Mouse (Mus musculus) embryonic facial prominence, embryonic 10.5 days (tissue): Measurements from ENCODE around the gene Ccl28. TPM values are rescaled to one million over a fixed set of nuclear protein-coding genes. Genes with fewer than 3 reads are reported as not detected.
"Not testable (repeated sequence)": the region's sequence is repeated elsewhere in the genome, so short reads cannot be mapped to it uniquely, and the experiment has no call there.

Experiments used
- DNase-seq: peaks from one replicate; pipeline ENCODE4 v3.0.0-alpha.2; 2017; ENCODE audit warnings: low spot score
- H3K27ac ChIP-seq: fragments of 300-500 bp; sonication (generic); replicated peaks from 2 replicates; pipeline ENCODE4 v1.5.1; 2016; ENCODE audit warnings: mild to moderate bottlenecking
- H3K27me3 ChIP-seq: fragments of 300-500 bp; sonication (generic); replicated peaks from 2 replicates; pipeline ENCODE4 v1.6.1; 2016; ENCODE audit warnings: low read depth, mild to moderate bottlenecking; ENCODE audit not compliant: poor library complexity, severe bottlenecking
- H3K36me3 ChIP-seq: fragments of 300-500 bp; sonication (generic); replicated peaks from 2 replicates; pipeline ENCODE4 v1.6.1; 2016; ENCODE audit warnings: mild to moderate bottlenecking, moderate library complexity
- H3K4me1 ChIP-seq: fragments of 300-500 bp; sonication (generic); 2 replicates; pipeline ENCODE4 v1.6.1; 2016
- H3K4me3 ChIP-seq: fragments of 300-500 bp; sonication (generic); 2 replicates; pipeline ENCODE4 v1.5.1; 2016; ENCODE audit warnings: mild to moderate bottlenecking, moderate library complexity
- H3K9me3 ChIP-seq: fragments of 300-500 bp; sonication (generic); 2 replicates; pipeline ENCODE4 v1.6.1; 2016; ENCODE audit warnings: mild to moderate bottlenecking
- WGBS: fragments of 180-500 bp; shearing (Covaris S2); methylation state at CpG from one replicate; pipeline ENCODE4 v1.1.7; 2016; 5-methylcytosine and 5-hydroxymethylcytosine counted together
- polyA plus RNA-seq: library from polyadenylated mRNA; unstranded; fragments of >200 nt; fragmentation: Nextera tagmentation; extraction: Ambion mirVana; gene quantifications from 2 replicates; pipeline ENCODE4 v1.2.1, GENCODE M21; 2016

Ccl28 gene
- polyA plus RNA-seq: 0.10 TPM in 1 of 2 replicates, not detected in the other

GRCm38 (mm10) chr13:119623634-119624033 is at the start of gene Ccl28:
Ccl28 (plus strand) TSS chr13:119623819.
- Histone ChIP-seq H3K36me3 (no peaks in the 10 kb centered on the region), H3K4me3 (no peak within 1 kb of the TSS), H3K27ac (no peak within 1 kb of the TSS), H3K27me3 (no peaks in the 10 kb centered on the region), H3K9me3 (0 out of 2 replicates have a peak, but pooled peaks cover 7% of the 10 kb centered on the region), H3K4me1 (no peaks in the 10 kb centered on the region)
- WGBS: 87% methylated on average over 6 of the region's 6 CpGs
- DNase-seq: no peak

GRCm38 (mm10) chr13:119596321-119597211 is 27.1 kb upstream of the Ccl28 start:
- not testable (repeated sequence) for H3K27ac ChIP-seq, H3K27me3 ChIP-seq, H3K36me3 ChIP-seq, H3K4me1 ChIP-seq, H3K4me3 ChIP-seq
- peak; percentile 74 for DNase-seq
- 74% methylated on average over 16 of the region's 16 CpGs for WGBS
- peaks cover 27% of the 10 kb centered on the region for H3K9me3 ChIP-seq

GRCm38 (mm10) chr13:119598466-119598865 is 25.2 kb upstream of the Ccl28 start:
- not testable (repeated sequence) for H3K36me3 ChIP-seq, H3K4me3 ChIP-seq
- peak; percentile 20 for DNase-seq

GRCm38 (mm10) chr13:119599066-119599465 is 24.6 kb upstream of the Ccl28 start:
- not testable (repeated sequence) for H3K36me3 ChIP-seq, H3K27ac ChIP-seq, DNase-seq, H3K4me1 ChIP-seq, H3K4me3 ChIP-seq, H3K27me3 ChIP-seq
- WGBS: 84% methylated on average over 12 of the region's 12 CpGs
- peaks cover 36% of the 10 kb centered on the region for H3K9me3 ChIP-seq

More at GRCm38 (mm10) chr13:119598466-119598865, 25.2 kb upstream of the Ccl28 start:
- H3K4me1 ChIP-seq, H3K27ac ChIP-seq, H3K27me3 ChIP-seq: not testable (repeated sequence)
- peaks cover 31% of the 10 kb centered on the region for H3K9me3 ChIP-seq

- not testable (repeated sequence) for H3K4me3 ChIP-seq, H3K27ac ChIP-seq, H3K27me3 ChIP-seq, H3K4me1 ChIP-seq, DNase-seq, H3K36me3 ChIP-seq
- whole genome bisulfite sequencing: 71% methylated on average over 2 of the region's 2 CpGs
- H3K9me3 ChIP-seq: peaks cover 39% of the 10 kb centered on the region
Observed at GRCm38 (mm10) chr13:119599498-119599897, 24.1 kb upstream of the Ccl28 start.

GRCm38 (mm10) chr13:119600166-119600565 is 23.5 kb upstream of the Ccl28 start:
- H3K4me3 ChIP-seq, H3K36me3 ChIP-seq, H3K27ac ChIP-seq, H3K4me1 ChIP-seq, H3K27me3 ChIP-seq: not testable (repeated sequence)
- peaks cover 42% of the 10 kb centered on the region for H3K9me3 ChIP-seq
- peak; percentile 76 for DNase-seq

- DNase-seq: peak; percentile 79
- peaks cover 27% of the 10 kb centered on the region for H3K9me3 ChIP-seq
- not testable (repeated sequence) for H3K27me3 ChIP-seq, H3K27ac ChIP-seq, H3K36me3 ChIP-seq, H3K4me3 ChIP-seq, H3K4me1 ChIP-seq
- WGBS: 64% methylated on average over 13 of the region's 13 CpGs
Observed at GRCm38 (mm10) chr13:119602688-119603331, 20.8 kb upstream of the Ccl28 start.

GRCm38 (mm10) chr13:119603890-119604289 is 19.7 kb upstream of the Ccl28 start:
- not testable (repeated sequence) for H3K27me3 ChIP-seq, H3K4me3 ChIP-seq, H3K27ac ChIP-seq, H3K36me3 ChIP-seq, H3K4me1 ChIP-seq
- DNase-seq: peak; percentile 15
- WGBS: 94% methylated on average over 8 of the region's 8 CpGs
- peaks cover 21% of the 10 kb centered on the region for H3K9me3 ChIP-seq

- WGBS: 92% methylated on average over 8 of the region's 9 CpGs
- not testable (repeated sequence) for DNase-seq
- H3K9me3 ChIP-seq: peaks cover 17% of the 10 kb centered on the region
Observed at GRCm38 (mm10) chr13:119604322-119604721, 19.3 kb upstream of the Ccl28 start.

GRCm38 (mm10) chr13:119618841-119619240 is 4.8 kb upstream of the Ccl28 start:
- Histone ChIP-seq H3K27me3 (no peaks in the 10 kb centered on the region), H3K4me1 (no peaks in the 10 kb centered on the region), H3K36me3 (no peaks in the 10 kb centered on the region), H3K27ac (no peak overlapping the region), H3K4me3 (no peak overlapping the region), H3K9me3 (0 out of 2 replicates have a peak, but pooled peaks cover 4% of the 10 kb centered on the region)
- no peak for DNase-seq
- WGBS: 93% methylated on average over 3 of the region's 3 CpGs

More at GRCm38 (mm10) chr13:119604322-119604721, 19.3 kb upstream of the Ccl28 start:
- not testable (repeated sequence) for H3K27ac ChIP-seq, H3K36me3 ChIP-seq, H3K4me3 ChIP-seq, H3K4me1 ChIP-seq, H3K27me3 ChIP-seq

GRCm38 (mm10) chr13:119619735-119620134 is 3.9 kb upstream of the Ccl28 start:
- Histone ChIP-seq H3K4me3 (no peak overlapping the region), H3K27me3 (no peaks in the 10 kb centered on the region), H3K4me1 (no peaks in the 10 kb centered on the region), H3K36me3 (no peaks in the 10 kb centered on the region), H3K27ac (no peak overlapping the region), H3K9me3 (0 out of 2 replicates have a peak, but pooled peaks cover 7% of the 10 kb centered on the region)
- no peak for DNase-seq
- WGBS: 85% methylated on average over 3 of the region's 3 CpGs

- not testable (repeated sequence) for DNase-seq
Observed at GRCm38 (mm10) chr13:119625952-119626351, 2.3 kb downstream of the Ccl28 start.

More at GRCm38 (mm10) chr13:119625952-119626351, 2.3 kb downstream of the Ccl28 start:
- WGBS: 86% methylated on average over 5 of the region's 5 CpGs
- H3K4me3 ChIP-seq, H3K27me3 ChIP-seq, H3K27ac ChIP-seq, H3K9me3 ChIP-seq, H3K36me3 ChIP-seq, H3K4me1 ChIP-seq: not testable (repeated sequence)
